Mouse (Mus musculus) B cell, adult 2 months (primary cell): ENCODE results near the gene Tekt1.
"Not testable (repeated sequence)": the region's sequence is repeated elsewhere in the genome, so short reads cannot be mapped to it uniquely, and the experiment has no call there.

Experiments used
- DNase-seq, 2 experiments: peaks; one replicate each; pipeline ENCODE4 v3.0.0; 2022

Tekt1 gene

DNA sequence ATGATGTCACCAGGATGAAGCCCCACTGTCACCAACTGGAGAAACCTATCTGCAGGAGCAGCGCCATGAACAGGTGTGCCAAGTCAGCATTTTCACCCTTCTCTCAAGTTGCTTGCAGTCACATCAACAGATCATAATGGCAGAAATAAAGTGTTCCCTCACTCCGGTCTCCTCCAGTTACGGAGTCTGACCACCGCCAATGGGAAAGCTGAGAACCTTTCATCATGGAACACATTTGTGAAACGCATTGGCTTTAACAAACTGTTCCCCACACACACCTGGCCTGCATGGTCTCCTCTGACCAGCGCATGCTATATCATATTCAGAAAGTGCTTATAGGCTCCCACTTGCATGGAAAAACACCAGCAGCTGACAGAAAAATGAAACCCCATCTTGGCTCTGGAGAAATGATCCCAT is 25.9 kb upstream of the Tekt1 start:
- no peak for DNase-seq

DNA sequence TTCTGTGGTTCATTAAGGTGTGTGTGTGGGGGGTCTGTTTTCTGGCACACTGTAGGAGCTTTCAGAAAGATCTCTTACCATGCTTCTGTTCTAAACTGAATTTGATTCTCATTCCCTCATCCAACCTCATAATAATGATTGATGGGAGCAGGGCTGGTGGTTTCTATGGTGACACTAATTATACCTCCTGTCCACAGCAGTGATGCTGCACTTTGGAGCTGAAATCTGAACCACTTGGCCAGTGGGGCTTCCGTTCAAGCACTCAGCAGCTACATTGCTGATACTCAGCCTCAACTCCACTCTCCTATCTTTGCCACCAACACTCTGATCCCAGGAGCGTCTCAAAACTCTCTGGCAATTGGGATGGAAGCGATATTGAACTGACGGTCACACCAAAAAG is 17.1 kb upstream of the Tekt1 start:
- DNase-seq, result no peak

DNA sequence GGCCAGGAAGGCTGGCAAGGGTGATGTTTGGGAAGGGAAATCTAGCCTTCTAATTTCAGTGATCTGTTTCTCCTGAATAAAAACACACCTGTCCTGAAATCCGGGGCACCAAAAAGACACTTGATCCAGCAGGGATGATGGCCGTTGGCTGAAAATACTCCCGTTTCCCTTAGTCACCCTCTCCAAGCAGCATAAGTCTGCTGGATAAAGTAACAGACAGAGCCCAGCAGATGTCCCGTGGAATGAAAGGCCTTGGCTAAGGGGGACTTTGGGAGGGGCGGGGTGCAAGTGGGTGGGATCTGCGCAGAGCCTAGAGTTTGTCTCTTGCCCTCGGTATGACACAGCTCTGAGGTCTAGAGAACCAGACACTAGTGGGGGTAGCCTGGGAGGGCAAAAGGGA is 16.0 kb upstream of the Tekt1 start:
- no peak for DNase-seq

DNA sequence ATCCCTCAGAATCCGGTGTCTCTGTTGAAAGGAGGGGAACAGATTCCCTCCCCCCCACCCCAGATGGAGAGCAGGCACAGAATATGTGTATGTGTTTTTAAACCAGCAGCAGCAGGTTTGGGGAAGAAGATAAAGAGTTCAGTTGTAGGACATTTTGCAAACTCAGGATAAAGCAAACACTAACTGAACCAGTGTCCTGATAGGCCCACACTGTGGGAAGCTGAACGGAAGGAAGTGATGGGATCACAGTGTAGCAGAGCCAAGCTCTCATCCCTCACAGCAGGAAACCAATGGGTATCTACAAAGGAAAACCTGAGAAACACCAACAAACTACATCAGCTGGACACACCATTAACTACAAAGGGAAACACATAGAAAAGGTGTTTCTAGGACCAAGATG is 14.3 kb upstream of the Tekt1 start:
- DNase-seq, result no peak

DNA sequence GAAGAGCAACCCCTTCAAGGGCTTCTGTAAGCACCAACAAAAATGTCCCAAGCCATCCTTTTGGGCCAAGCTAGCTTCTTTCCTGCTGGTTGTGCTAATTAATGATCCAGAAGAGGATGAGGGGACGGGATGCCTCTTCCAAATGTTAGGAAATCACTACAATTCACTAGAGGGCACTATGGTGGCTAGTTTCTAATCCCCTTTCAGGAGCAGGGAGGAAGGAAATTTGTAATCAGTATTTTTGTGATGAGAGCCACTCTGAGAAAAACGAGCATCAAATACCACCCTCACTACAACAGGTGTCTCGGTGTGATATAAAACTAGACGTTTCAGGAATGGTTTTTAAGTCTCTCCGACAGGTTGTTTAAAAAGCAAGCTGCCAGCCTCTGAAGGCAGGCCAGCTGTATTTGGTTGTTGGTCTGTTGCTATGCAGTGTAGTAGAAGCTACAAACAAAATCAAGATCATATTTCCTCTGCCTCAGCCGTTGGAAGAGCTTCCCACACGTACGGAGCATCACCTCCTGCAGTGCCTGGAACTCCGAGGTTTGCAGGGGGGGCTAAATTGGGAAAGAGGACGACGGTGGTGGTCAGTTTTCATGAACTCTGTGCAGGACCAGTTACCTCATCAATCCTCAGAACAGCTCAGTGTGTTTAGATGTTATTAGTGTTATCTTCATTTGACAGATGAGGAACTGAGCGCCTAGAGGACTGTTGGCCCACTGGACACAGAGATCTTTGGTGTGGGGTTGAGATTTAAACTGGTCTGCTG is 7.8 kb upstream of the Tekt1 start:
- no peak for DNase-seq

DNA sequence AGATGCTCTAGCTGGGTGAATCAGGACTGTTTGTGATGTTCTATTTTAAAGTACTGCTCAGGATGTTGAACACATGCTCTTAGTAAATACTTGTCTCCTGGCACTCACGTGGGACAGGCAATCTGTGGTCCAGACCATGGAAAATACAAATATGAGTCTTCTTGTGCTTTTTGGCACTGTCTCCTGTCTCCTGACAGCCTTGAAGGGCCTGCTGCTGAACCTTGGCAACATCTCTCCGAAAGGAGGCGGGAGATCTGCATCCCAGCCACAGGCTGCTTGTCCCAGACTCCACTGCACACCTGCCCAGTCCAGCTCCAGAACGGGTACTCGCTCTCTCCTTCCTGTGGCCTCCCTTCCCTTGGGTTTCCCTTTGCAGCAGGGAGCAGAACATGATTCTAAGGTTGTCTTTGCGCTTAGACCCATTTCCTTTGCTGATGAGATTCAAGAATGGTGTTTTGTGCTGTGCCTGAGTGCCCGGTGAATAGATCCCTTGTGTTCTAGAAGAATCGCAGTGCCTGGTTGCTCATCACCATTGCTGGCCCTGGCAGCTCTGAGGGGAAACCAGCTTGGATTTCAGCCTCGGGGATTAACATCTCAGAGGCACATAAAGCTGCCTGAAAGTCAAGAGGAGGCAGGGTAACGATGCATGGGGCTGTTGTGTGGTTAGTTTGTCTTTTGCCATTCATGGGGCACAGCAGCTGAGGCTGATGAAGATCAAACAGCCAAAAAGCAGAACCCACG is 5.9 kb upstream of the Tekt1 start:
- DNase-seq, result no peak

DNA sequence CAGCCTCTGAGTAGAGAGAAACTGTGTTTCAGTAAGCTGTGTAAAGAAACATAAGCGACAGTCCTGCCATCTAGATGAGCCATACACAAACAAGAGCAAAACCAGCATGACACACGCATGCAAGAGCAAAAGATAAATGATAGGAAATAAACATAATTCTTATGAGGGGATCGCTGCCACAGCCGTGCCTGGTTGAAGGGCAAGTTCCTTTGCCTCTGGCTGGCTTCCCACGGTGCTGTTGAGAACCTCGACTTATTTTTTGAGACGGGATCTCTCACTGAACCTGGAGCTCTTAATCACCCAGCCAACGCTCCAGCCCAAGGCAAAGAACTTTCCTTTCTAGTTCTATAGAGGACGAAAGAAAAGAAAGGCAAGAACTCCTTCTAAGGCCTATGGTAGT is 3.9 kb upstream of the Tekt1 start:
- DNase-seq, result no peak

DNA sequence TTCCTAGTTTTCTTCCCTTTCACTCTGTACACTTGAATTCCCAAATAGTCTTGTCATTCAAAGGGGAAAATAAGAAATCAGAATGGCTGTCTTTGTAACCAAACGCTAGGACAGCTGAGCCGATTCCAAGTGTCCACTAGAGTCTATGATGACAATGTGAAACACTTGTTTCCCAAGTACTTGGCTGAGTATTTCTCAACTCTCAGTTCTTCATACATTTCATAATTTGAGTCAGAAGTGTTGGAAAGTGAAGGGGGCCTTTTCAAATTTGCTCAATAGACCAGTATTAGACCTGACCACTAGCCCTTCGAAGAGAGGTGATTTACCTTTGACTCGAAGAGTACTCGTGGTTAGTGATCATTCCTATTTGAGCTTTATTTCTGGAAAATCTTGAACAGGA is 2.3 kb upstream of the Tekt1 start:
- no peak for DNase-seq

DNA sequence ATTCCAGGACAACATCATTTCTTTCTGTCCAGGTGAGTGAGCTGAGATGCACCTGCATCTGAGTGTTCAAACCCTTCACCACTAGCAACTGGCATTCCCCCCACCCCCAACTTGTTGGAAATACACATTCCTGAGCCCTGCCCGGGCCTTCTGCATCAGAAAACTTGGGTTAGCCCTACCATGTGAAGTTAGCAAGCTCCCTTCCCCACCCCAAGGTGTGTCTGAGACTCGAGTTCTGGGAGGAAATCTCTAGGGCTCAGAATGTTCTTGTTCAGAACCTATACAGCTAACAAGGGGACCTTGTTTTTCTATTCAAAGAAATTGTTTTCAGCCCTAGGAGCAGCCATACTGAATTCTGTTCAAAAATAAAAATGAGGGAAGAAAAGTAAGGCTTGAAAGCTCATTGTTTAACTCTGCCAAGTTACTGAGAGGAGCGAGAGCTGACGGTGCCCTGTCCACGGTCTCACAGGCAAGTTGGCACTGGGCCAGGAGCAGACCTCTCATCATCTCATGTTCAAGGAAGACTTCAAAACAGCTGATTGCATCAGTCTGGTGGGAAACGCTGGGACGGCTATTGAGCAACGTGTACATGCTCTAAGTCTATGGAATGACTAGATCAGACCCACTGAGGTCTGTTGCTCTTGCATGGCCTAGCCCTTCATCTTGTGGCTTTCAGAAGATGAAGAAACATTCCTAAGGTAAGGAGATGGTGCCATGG is 1.4 kb upstream of the Tekt1 start:
- no peak for DNase-seq

DNA sequence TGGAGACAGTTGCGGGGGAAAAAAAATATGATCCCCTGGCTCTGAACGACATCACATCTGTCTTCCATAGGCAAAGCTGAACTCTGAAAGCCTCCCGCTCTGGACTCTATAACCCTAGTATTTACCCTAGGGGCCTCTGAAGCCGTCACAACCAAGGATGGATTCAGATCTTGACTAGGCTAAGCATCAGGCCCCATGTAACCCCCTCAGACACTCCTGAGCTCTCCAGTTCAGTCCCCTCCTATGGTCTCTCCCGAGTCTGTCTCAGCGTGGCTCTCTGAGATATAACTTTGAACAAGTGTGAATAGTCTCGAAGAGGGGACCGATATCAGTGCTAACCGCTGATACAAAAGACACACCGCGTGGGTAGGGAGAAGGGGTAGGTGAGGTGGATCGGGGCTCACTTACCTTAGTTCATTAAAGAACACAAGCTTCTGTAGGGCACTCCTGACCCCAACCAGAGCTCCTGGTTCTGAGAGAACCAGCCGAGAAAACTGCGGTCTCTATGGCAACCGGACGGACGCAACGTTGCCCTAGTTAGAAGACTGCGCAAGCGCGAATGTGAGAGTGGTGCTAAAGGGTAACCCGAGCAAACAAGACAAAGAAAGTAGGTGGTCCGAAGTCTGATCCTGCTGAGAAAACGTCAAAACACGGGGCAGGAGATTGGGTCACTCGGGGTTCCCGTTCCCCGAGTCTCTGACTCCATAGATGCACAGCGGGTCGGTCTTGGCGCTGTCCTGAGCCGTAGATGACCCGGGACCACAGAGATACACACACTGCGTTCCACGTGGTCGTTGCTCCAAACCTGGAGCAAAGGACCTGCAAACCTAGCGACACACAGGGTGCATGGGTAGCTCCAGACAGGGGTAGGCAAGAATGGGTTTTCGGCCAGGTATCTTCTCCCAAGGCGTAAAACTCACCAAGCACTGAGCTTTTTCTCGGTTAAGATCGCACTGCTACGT is 576 bp downstream of the Tekt1 start:
- DNase-seq, result peak; percentile 56 to 57

DNA sequence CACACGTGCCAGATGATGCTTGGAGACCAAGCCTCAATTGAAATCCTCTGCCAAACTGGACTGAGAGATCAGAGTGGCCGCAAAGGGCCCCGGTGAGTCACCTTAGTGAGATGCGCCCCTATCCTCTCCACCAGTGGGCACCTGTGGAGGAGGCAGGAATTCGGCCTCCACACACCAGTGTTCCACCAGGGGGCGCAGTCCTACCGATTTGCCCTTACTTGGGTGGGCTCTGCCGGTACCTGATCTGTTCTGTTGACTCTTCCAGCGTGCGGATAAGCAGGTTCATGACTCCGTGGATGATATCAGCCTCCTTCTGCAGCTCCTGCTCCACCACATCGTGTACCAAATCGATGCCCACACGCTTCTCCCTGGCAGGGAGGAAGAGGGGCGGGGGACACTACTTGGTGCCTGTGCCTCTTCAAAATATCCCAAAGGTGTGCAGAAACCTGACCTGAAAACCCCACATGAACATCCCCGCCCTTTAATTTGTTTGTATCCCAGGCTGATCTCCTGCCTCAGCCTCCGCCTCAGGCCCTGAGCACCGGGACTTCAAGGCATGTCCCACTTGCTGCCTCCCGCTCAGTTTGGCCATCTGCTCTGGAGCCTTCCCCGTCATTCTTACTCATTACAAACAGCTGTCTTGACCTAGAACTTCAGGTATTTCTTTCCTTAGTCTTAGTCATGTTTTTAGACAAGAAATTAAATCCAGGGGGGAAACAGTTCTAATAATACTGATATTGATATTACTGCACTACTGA is 7.1 kb downstream of the Tekt1 start:
- DNase-seq, result peak; percentile 89

DNA sequence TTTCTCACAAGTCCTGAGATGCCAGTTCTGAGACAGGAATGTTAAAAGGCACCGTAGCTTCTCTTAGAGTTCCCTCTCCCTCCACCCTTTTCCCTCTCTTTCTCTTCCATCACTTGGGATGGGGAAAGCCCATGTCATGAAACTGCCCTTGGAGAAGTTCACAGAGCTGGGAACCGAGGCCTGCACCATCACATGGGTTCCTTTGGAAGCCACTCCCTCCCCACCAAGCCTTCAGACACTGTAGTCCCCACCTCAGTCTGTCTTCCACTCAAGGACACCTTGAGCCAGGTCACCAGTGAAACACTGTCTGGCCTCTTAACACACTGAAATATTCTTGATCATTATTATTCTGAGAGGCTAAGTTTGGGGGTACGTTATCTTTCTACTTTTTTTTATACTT is 9.1 kb downstream of the Tekt1 start:
- DNase-seq, result no peak

DNA sequence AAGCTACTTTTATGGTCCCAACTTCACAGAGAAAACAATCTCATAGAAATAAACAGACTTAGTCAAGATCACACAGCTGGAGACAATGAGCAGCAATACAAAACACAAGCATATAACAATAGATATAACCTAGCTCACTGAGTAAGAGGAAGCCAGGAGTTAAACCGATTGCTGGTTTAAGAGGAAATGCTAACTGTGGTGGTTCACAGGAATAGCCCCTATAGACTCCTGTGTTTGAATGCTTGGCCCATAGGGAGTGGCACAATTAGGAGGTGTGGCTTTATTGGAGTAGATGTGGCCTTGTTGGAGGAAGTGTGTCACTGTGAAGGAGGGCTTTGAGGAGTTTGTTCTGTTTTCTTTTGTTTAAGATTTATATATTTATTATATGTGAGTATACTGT is 10.0 kb downstream of the Tekt1 start:
- no peak for DNase-seq

DNA sequence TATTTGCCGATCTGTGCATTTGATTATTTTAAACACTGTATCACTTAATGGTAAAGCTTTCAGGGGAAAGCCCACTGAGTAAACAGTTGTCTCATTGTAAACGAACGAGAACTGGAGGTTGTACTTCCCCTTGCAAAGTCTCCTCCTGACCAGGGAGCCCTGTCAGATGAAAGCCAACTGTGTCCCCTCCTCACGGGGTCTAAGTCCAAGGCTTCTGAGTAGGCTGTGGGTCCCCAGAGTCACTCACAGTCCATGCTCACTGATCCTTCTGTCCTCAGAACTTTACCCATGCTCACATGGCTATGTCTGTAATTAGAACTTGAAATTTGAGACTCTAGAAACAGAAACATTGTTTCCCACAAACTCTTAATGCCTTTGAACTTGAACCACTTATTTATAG is 12.6 kb downstream of the Tekt1 start:
- no peak for DNase-seq

DNA sequence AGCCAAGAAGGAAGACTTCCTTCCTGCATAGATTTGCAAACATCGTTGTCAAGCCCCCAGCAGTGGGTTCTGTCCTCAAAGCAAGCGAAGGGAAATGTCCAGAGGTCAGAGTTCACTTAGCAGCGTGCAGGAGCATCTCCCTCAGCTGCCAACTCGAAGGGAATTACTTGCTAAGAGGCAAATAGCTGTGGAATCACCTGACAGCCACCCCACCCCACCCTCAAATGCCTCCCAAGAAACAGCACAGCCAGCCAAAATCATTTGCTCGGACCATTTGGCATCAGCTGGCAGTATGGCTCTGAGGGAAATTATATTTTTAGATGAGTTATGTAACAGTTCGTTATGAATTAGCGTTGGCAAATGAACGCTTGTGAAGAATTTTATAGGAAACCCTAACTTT is 13.2 kb downstream of the Tekt1 start:
- DNase-seq, result no peak

DNA sequence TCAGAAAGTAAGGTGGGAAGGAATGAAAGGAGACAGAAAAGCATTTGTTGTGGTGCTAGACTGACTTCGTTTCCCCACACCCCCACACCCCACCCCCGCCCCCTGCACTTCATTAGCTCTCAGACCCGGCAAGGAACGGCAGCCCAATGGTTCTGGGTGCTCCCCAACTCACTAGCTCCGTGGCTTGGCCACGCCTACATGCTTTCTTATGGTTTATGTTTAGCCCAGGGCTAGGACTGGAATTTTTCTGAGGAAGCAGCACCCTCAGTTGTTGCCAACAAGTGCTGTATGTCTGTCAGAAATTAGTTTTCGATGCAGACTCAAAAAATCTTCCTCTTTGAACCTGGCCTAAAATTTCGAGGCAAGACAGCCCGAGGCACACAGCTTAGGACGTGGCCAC is 13.7 kb downstream of the Tekt1 start:
- DNase-seq, result no peak

DNA sequence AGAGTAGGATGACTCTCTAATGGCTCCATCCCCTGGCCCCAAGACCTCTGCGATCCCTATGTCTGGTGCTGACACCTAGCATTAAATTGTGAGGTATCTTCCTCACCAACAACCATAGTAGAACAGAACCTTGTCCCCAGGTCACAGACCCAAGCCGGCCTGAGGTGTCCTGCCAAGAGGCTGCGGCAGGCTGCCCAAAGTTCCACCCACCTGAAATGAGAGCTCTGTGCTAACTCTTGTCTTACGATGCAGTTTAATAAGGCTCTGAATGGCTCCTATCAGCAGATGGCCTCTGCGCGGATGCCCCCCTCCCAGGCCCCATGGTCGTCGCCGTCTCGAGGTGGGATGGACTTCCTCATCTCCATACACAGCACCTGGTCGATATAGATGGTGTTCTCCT is 17.8 kb downstream of the Tekt1 start:
- DNase-seq, result no peak

DNA sequence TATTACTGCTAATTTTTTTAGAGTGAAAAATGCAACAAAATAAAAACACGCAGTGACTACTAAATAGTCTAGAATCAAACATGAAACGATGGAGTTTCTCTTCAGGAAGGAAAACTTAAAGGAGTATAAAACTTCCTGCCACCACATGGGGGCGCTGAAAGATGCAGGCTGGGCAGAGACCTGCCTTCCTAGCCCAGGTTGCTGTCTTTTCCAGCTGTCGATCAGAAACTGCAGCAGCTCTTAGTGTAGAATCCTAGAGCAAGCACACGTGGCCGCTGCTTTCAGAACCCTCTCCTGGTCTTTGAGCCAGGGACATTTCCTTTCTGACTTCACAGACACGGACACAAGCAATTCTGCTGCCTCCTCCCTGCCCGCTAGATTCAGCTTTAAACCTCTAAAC is 18.3 kb downstream of the Tekt1 start:
- DNase-seq, result peak; percentile 64 to 67

DNA sequence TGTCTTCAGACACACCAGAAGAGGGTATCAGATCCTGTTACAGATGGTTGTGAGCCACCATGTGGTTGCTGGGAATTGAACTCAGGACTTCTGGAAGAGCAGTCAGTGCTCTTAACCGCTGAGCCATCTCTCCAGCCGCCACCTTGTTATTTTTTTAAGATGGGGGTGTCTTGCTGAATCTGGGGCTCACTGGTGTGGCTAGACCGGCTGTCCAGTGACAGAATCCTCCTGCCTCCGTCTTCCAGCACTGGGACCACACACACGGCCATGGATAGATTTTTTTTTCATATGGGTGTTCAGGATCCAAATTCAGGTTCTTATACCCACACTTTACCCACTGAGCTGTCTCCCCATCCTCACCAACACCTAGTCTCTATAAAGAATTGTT is 19.0 kb downstream of the Tekt1 start:
- DNase-seq, result not testable (repeated sequence)

DNA sequence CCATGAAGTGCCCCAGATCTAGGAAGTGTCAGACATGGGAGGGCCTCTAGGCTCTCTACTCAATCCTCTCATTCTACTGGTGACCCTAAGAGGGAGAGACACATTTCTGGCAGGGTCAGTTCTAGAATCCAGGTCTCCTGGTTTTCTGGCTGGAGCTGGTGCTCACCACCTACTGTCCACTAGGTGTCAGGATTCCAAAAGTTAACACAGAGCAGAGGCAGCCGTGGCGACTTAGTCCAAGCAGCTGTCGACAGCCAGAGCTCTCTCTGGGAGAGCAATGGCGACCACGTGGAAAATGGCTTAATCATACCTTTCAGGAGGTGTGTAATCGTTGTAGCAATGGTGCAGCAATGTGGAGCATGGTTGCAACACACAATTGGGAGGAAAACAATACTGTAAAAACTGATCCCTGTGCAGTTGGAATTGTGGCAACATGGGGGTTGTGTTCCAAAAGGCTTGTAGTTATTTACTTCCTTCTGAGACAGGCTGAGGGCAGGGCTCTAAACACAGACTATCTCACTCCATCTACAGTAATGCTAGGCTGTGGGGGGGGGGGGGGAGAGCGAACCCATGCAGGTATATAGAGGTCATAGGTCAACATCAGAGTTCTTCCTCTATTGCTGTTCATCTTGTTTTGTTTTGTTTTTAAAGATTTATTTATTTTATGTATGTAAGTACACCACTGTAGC is 19.5 kb downstream of the Tekt1 start:
- peak; percentile 45 to 47 for DNase-seq

DNA sequence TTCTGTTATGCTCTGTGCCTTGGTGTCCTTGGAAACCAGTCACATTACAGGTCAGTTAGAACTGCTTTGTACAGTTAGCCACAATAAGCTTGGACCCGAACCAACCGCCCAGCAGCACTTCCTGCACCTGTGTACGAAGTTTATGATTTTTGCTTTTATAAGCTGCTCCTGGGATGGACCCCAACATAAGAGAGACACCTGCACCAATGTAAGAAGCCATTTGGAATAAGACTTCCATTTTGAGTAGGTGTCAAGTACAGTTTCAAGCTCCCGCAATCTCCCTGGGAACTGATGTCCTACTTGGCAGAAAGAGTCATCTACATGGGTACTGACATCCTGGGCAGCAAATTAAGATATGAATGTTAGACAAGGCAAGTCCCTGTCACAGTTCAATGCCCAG is 22.5 kb downstream of the Tekt1 start:
- no peak for DNase-seq
